Mouse (Mus musculus) forebrain, embryonic 14.5 days (tissue): ENCODE results near the gene Cdhr3. TPM values are rescaled to one million over a fixed set of nuclear protein-coding genes. Genes with fewer than 3 reads are reported as not detected.

Source experiments
- ATAC-seq: fragments of 200-750 bp; cut with Nextera tagmentation; 2 replicates; pipeline ENCODE4 v1.8.0; 2017; ENCODE audit warnings: mild to moderate bottlenecking, moderate library complexity
- DNase-seq: peaks from one replicate; pipeline ENCODE4 v3.0.0-alpha.2; 2015; ENCODE audit warnings: low spot score
- H3K27ac ChIP-seq: fragments of 300-500 bp; sonication (generic); 2 replicates; pipeline ENCODE4 v1.5.1; 2014; ENCODE audit warnings: low read depth, mild to moderate bottlenecking, control low read depth, low read length, moderate library complexity
- H3K27me3 ChIP-seq: fragments of 300-500 bp; sonication (generic); replicated peaks from 2 replicates; pipeline ENCODE4 v1.6.1; 2014; ENCODE audit warnings: low read length, control low read depth, mixed read lengths; ENCODE audit not compliant: control insufficient read depth, insufficient read depth
- H3K36me3 ChIP-seq: fragments of 300-500 bp; sonication (generic); 2 replicates; pipeline ENCODE4 v1.6.1; 2014; ENCODE audit warnings: low read length, control low read depth; ENCODE audit not compliant: control insufficient read depth, insufficient read depth
- H3K4me1 ChIP-seq: fragments of 300-500 bp; sonication (generic); 2 replicates; pipeline ENCODE4 v1.6.1; 2014; ENCODE audit warnings: antibody characterized with exemption, low read length, control low read depth; ENCODE audit not compliant: control insufficient read depth, insufficient read depth
- H3K4me2 ChIP-seq: fragments of 300-500 bp; sonication (generic); 2 replicates; pipeline ENCODE4 v1.6.1; 2014; ENCODE audit warnings: mild to moderate bottlenecking, control low read depth, low read length
- H3K4me3 ChIP-seq: fragments of 300-500 bp; sonication (generic); 2 replicates; pipeline ENCODE4 v1.5.1; 2014; ENCODE audit warnings: low read depth, low read length, control low read depth
- H3K9ac ChIP-seq: fragments of 300-500 bp; sonication (generic); 2 replicates; pipeline ENCODE4 v1.6.1; 2014; ENCODE audit warnings: mild to moderate bottlenecking, low read length, control low read depth, moderate library complexity
- H3K9me3 ChIP-seq: fragments of 300-500 bp; sonication (generic); replicated peaks from 2 replicates; pipeline ENCODE4 v1.6.1; 2016; ENCODE audit warnings: low read length, control low read depth, mixed read lengths; ENCODE audit not compliant: control insufficient read depth
- WGBS: fragments of 180-500 bp; shearing (Covaris S2); extraction: QIAGEN DNeasy Blood & Tissue Kit; methylation state at CpG from one replicate; pipeline ENCODE4 v1.1.7; 2014; 5-methylcytosine and 5-hydroxymethylcytosine counted together
- polyA plus RNA-seq: library from polyadenylated mRNA; unstranded; fragments of >200 nt; fragmentation: Nextera tagmentation; extraction: Ambion mirVana; gene quantifications from 2 replicates; pipeline ENCODE4 v1.2.1, GENCODE M21; 2014

Gene Cdhr3
- polyA plus RNA-seq, 1 experiment from 2014 or later, result 0.08 TPM

DNA sequence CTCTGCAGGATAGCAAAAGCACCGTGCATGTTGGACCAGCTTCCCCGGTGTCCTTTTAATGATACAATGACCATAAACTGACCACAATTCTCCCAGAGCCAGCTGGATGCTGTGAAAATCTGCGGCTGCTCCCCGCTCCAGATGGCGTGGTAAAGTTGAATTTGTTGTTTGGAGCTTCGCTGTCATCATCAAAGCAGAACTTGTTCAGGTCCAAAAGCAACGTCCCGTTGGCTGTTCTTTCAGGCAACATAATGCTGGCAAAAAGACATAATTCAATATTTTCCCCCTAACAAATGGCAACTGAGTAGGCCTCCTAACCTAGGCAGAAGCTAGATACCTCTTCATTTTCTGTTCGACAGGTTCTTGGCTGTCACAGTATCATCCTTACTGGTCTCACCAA lies 39.4 kb downstream of the Cdhr3 start:
- DNase-seq (no peak), ATAC-seq (no peak)
- H3K9me3 ChIP-seq, result no peaks in the 10 kb centered on the region
- no peak overlapping the region for H3K4me2 ChIP-seq
- H3K4me3 ChIP-seq, result no peak overlapping the region
- peaks cover 5% of the 10 kb centered on the region; the same call in 1 of the 2 replicates for H3K4me1 ChIP-seq
- H3K9ac ChIP-seq, result no peak overlapping the region
- no peaks in the 10 kb centered on the region for H3K36me3 ChIP-seq
- no peak overlapping the region for H3K27ac ChIP-seq
- WGBS, result 82% methylated on average over 9 of the region's 9 CpGs
- no peaks in the 10 kb centered on the region for H3K27me3 ChIP-seq

DNA sequence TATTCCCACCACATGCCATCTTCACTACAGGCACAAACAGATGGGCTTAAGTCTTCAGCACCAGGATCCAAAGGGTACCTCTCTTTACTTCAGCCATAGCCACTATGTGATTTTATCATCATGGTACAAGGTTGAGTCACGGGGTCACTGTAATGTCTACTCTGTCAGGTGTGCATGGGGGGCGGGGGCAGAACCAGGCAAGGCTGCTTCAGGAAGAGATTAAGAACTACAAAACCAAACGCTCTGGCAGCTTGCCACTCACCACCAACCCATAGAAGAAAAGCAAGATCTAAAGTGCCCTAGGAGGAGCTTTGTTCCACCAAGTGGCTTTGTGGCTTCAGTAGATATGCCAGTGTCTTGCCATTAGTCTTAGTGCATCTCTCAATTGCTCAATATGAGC lies 44.3 kb downstream of the Cdhr3 start:
- Histone ChIP-seq H3K9ac (no peak overlapping the region), H3K4me1 (peaks cover 16% of the 10 kb centered on the region)
- 86% methylated on average over 3 of the region's 3 CpGs for WGBS

DNA sequence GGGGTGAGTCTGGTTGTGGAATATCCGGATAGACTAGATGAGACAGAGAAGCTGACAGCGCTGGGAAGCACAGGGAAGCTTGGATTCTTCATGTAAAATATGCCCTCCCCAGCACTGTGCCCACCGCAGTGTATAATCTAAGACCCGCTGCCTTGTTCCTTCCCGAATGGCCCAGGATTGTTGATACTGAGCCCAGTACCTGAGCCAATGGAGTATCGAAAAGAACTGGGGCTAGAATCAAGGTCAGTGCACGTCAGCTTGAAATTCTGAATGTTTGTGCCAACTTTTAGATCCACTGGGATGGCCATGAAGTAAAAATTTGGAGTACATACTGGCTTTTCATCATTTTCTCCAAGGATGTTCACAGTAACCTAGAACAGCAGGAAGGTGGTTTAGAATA lies 46.2 kb downstream of the Cdhr3 start:
- 55% methylated on average over 7 of the region's 7 CpGs for WGBS
- DNase-seq, result no peak
- peak; percentile 36; the same call in 1 of the 2 replicates for ATAC-seq
- Histone ChIP-seq H3K4me2 (no peak overlapping the region), H3K27ac (no peak overlapping the region), H3K9ac (no peak overlapping the region), H3K4me1 (peaks cover 16% of the 10 kb centered on the region), H3K27me3 (no peaks in the 10 kb centered on the region), H3K9me3 (no peaks in the 10 kb centered on the region), H3K36me3 (no peaks in the 10 kb centered on the region), H3K4me3 (no peak overlapping the region)

More for the DNA sequence above, 44.3 kb downstream of the Cdhr3 start:
- no peak for ATAC-seq
- DNase-seq, result no peak
- Histone ChIP-seq H3K9me3 (no peaks in the 10 kb centered on the region), H3K4me3 (no peak overlapping the region), H3K4me2 (no peak overlapping the region), H3K27me3 (no peaks in the 10 kb centered on the region), H3K36me3 (no peaks in the 10 kb centered on the region), H3K27ac (no peak overlapping the region)

DNA sequence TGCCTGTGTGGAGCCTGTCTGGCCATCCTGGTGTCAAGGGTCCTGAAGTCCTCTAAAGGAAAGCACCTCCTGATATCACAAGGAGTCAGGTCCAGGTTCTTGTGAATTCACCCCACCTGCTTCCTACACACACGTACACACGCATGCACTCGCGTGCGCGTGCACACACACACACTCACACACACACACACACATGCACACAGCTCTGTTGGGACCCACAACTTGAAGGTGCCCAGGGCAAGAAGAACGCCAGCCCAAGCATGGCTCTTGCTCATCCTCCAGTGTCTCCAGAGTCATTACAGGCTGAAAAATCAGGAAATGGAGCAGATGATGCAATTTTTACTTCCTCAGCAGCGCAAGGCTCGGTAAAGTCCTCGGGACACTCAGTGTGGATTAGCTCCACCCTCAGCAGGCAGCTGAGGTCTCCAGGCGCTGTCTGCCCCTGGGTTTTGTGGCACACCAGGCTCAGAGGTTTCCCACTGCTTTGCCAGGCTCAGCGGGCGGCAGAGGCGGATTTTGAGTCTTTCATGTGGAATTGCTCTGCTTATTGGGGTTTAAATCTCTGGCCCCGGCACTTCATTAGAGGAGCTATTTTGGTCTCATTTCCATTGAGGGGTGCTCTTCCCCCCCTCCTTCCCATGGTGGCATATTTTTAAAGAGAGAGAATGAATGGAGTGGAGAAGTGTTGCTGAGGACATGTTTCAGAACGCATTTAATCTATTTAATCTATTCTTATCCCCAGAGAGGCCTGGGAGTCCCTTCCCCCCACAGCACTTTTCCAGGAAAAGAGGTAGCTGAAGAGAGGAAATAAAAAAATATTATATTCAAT lies 46.9 kb downstream of the Cdhr3 start:
- no peaks in the 10 kb centered on the region for H3K36me3 ChIP-seq
- DNase-seq (peak; percentile 76), ATAC-seq (peak; percentile 69; the same call in 1 of the 2 replicates)
- H3K9me3 ChIP-seq, result no peaks in the 10 kb centered on the region
- no peaks in the 10 kb centered on the region for H3K27me3 ChIP-seq
- peak overlapping the region; percentile 13; the same call in 1 of the 2 replicates for H3K9ac ChIP-seq
- 33% methylated on average over 16 of the region's 16 CpGs for WGBS
- peak overlapping the region; percentile 21; the same call in 1 of the 2 replicates for H3K27ac ChIP-seq
- H3K4me2 ChIP-seq, result peak overlapping the region; percentile 22; the same call in 1 of the 2 replicates
- H3K4me3 ChIP-seq, result no peak overlapping the region
- H3K4me1 ChIP-seq, result peaks cover 16% of the 10 kb centered on the region

DNA sequence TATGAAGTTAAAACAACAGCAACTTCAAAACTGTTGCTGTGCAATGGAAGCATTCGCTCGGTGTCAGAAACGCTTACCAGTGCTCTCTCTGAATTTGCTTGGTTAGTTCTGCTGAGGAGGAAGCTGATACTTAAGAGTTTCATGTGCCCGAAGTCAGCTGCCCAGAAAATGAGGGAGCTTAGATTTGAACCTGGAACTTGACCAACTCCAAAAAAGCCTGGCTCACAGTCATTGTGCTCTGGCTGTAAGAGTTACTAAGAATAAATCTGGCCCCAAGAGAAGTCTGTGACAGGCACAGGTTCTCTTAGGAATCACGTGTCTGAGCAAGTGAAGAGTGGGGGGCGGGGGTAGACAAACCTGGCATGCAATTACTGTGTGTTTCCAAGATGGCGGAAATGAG lies 51.2 kb downstream of the Cdhr3 start:
- H3K27me3 ChIP-seq, result peaks cover 13% of the 10 kb centered on the region
- no peak overlapping the region for H3K4me2 ChIP-seq
- no peaks in the 10 kb centered on the region for H3K9me3 ChIP-seq
- no peak overlapping the region for H3K27ac ChIP-seq
- ATAC-seq (no peak), DNase-seq (no peak)
- 92% methylated on average over 7 of the region's 7 CpGs for WGBS
- no peak overlapping the region for H3K4me3 ChIP-seq
- no peak overlapping the region for H3K9ac ChIP-seq
- peaks cover 13% of the 10 kb centered on the region for H3K4me1 ChIP-seq
- H3K36me3 ChIP-seq, result no peaks in the 10 kb centered on the region

DNA sequence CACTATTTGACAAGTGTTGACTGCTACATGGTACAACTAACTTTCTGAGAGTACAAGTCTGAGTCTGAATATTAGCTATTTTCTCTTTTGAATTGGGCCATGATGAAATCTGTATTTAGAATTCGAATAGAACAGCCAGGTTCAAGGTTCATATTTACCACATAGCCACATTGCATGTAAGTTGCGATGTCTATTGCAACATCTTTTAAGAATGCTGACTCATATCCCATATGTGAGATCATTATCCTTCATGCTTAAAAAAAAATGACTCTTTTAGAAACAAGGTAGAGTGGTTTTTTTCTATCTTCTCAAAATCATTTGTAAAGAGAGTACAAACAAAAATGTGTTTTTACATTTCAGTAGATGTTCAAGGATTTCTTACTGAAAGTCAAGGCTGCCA lies 51.9 kb downstream of the Cdhr3 start:
- H3K4me3 ChIP-seq, result no peak overlapping the region
- no peak overlapping the region for H3K4me2 ChIP-seq
- no peak overlapping the region for H3K27ac ChIP-seq
- no peaks in the 10 kb centered on the region for H3K9me3 ChIP-seq
- no peak for ATAC-seq
- peaks cover 13% of the 10 kb centered on the region for H3K27me3 ChIP-seq
- H3K36me3 ChIP-seq, result no peaks in the 10 kb centered on the region
- no peak for DNase-seq
- H3K9ac ChIP-seq, result no peak overlapping the region
- H3K4me1 ChIP-seq, result peaks cover 13% of the 10 kb centered on the region
- 91% methylated on average over 2 of the region's 2 CpGs for WGBS

DNA sequence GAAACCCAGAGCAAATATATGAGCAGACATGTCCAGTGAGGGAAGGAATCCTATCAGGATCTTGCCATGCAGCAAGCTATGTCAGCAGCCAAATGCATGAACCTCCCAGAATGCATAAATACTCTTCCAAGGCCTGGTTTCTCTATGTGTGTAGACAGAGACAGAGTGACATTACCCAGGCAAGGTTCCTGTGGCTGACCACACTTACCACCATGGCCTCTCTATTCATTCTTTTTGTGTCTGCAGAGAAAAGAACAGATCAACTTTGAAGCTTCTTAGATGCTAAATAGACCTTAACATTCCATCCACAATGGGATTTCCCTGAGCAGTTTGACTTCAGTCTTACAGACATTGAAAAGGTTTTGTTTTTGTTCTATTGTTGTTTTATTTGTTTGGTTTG lies 54.0 kb downstream of the Cdhr3 start:
- no peak for DNase-seq
- H3K4me3 ChIP-seq, result no peak overlapping the region

DNA sequence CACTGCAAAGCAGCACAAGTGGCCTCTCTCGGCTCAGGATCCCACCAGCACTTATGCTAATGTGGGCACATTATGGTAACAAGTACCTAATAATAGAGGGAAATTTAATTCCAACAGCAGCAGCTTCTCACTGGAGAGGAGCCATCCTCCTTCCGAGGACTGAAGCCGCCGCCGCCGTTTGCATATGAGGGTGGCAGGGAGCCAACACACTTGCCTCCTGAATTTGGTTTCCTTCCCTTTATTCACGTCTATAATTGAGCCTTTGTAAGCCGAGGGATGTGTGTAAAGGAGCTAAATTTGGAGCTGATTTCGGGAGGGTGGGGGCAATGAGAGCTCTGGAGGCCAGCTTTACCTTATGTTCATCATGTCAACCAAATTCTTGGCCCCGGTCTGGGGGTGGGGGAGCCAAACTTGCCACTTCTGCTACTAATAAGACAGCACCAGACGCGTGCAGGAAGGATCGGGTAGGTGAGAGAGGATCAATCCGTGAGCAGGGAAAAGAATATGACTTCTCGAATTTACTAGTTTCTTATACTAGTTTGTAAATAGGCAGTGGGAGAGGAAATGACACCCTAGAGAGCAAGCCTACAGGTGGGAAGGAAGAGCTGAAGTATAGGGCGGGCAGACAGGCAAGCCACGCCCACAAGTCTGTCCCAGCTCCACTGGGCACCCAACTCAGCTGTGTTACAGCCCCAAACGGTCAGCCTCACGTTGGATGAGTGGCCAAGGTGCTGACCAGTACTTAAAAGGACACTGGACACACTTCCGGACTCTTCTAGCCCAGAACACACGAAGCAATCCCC lies 56.8 kb downstream of the Cdhr3 start:
- Histone ChIP-seq H3K9ac (no peak overlapping the region), H3K4me2 (peak overlapping the region; percentile 40), H3K4me3 (no peak overlapping the region), H3K36me3 (no peaks in the 10 kb centered on the region), H3K4me1 (peaks cover 16% of the 10 kb centered on the region), H3K9me3 (no peaks in the 10 kb centered on the region), H3K27me3 (peaks cover 38% of the 10 kb centered on the region), H3K27ac (peak overlapping the region; percentile 78)
- 9% methylated on average over 21 of the region's 21 CpGs for WGBS
- DNase-seq, result peak; percentile 98
- peak; percentile 95 for ATAC-seq

More for the DNA sequence above, 54.0 kb downstream of the Cdhr3 start:
- no peaks in the 10 kb centered on the region for H3K9me3 ChIP-seq
- peaks cover 16% of the 10 kb centered on the region for H3K4me1 ChIP-seq
- H3K27ac ChIP-seq, result no peak overlapping the region
- peaks cover 13% of the 10 kb centered on the region for H3K27me3 ChIP-seq
- H3K4me2 ChIP-seq, result no peak overlapping the region
- no peak for ATAC-seq
- H3K9ac ChIP-seq, result no peak overlapping the region
- no peaks in the 10 kb centered on the region for H3K36me3 ChIP-seq
